Mouse (Mus musculus): ENCODE data around the gene Gm45062. TPM values are rescaled to one million over a fixed set of nuclear protein-coding genes. Genes with fewer than 3 reads are reported as not detected.

The Gm45062 gene
- polyA plus RNA-seq, 1 experiment from 2014 or later: 4.2 TPM

- no peaks in the 10 kb centered on the region for H3K27me3 ChIP-seq (ENCODE audit: control insufficient read depth, insufficient read depth, low read length)
- 64% methylated on average over 1 of the region's 1 CpGs for WGBS
- H3K4me2 ChIP-seq (ENCODE audit: low read length): no peak overlapping the region
- H3K9ac ChIP-seq (ENCODE audit: low read length): no peak overlapping the region
- peaks cover 12 to 17% of the 10 kb centered on the region in 2 experiments; a peak in 3 of 4 replicates for H3K4me1 ChIP-seq (ENCODE audit: control insufficient read depth in 2 of 2, insufficient read depth in 2 of 2, low read length in 2 of 2)
- no peak overlapping the region for H3K4me3 ChIP-seq (ENCODE audit: control insufficient read depth in 1 of 2, insufficient read depth in 1 of 2, low read depth in 1 of 2, low read length in 2 of 2)
- H3K9me3 ChIP-seq (ENCODE audit: control insufficient read depth, low read length): no peaks in the 10 kb centered on the region
- no peak overlapping the region for H3K27ac ChIP-seq (replicated peaks in 1 of 2; ENCODE audit: control insufficient read depth in 1 of 2, insufficient read depth in 1 of 2, low read depth in 2 of 2, low read length in 2 of 2)
- ATAC-seq (ENCODE audit: insufficient number of reproducible peaks, insufficient read depth, low FRiP score, low read depth): no peak
- H3K36me3 ChIP-seq (ENCODE audit: control insufficient read depth, insufficient read depth, low read length): no peaks in the 10 kb centered on the region
Observed at GRCm38 (mm10) chr6:8489938-8490585, 230.8 kb downstream of the Gm45062 start.

- no peaks in the 10 kb centered on the region for H3K27me3 ChIP-seq (ENCODE audit: control insufficient read depth, insufficient read depth, low read length)
- 90% methylated on average over 3 of the region's 3 CpGs for WGBS
- no peak overlapping the region for H3K9ac ChIP-seq (ENCODE audit: low read length)
- H3K27ac ChIP-seq (replicated peaks in 1 of 2; ENCODE audit: control insufficient read depth in 1 of 2, insufficient read depth in 1 of 2, low read depth in 2 of 2, low read length in 2 of 2): no peak overlapping the region
- no peak overlapping the region for H3K4me3 ChIP-seq (ENCODE audit: control insufficient read depth in 1 of 2, insufficient read depth in 1 of 2, low read depth in 1 of 2, low read length in 2 of 2)
- peaks cover 8 to 13% of the 10 kb centered on the region in 2 experiments for H3K4me1 ChIP-seq (ENCODE audit: control insufficient read depth in 2 of 2, insufficient read depth in 2 of 2, low read length in 2 of 2)
- H3K36me3 ChIP-seq (ENCODE audit: control insufficient read depth, insufficient read depth, low read length): no peaks in the 10 kb centered on the region
- no peaks in the 10 kb centered on the region for H3K9me3 ChIP-seq (ENCODE audit: control insufficient read depth, low read length)
- no peak for ATAC-seq (ENCODE audit: insufficient number of reproducible peaks, insufficient read depth, low FRiP score, low read depth)
- no peak overlapping the region for H3K4me2 ChIP-seq (ENCODE audit: low read length)
Observed at GRCm38 (mm10) chr6:8492248-8492647, 233.0 kb downstream of the Gm45062 start.

GRCm38 (mm10) chr6:8495109-8495826, 236.0 kb downstream of the Gm45062 start:
- H3K4me3 ChIP-seq (ENCODE audit: control insufficient read depth in 1 of 2, insufficient read depth in 1 of 2, low read depth in 1 of 2, low read length in 2 of 2): no peak overlapping the region
- no peaks in the 10 kb centered on the region for H3K27me3 ChIP-seq (ENCODE audit: control insufficient read depth, insufficient read depth, low read length)
- no peak for ATAC-seq (ENCODE audit: insufficient number of reproducible peaks, insufficient read depth, low FRiP score, low read depth)
- peaks cover 6% of the 10 kb centered on the region; the same call in 1 of the 2 replicates for H3K9me3 ChIP-seq (ENCODE audit: control insufficient read depth, low read length)
- no peaks in the 10 kb centered on the region for H3K36me3 ChIP-seq (ENCODE audit: control insufficient read depth, insufficient read depth, low read length)
- 42% methylated on average over 5 of the region's 5 CpGs for WGBS
- H3K4me1 ChIP-seq (ENCODE audit: control insufficient read depth in 2 of 2, insufficient read depth in 2 of 2, low read length in 2 of 2): peaks cover 2 to 6% of the 10 kb centered on the region in 2 experiments; a peak in 2 of 4 replicates
- H3K9ac ChIP-seq (ENCODE audit: low read length): no peak overlapping the region
- 0 out of 4 replicates have a peak overlapping the region, but pooled peaks of 1 of the 2 experiments have one; percentile 24 for H3K27ac ChIP-seq (replicated peaks in 1 of 2; ENCODE audit: control insufficient read depth in 1 of 2, insufficient read depth in 1 of 2, low read depth in 2 of 2, low read length in 2 of 2)
- H3K4me2 ChIP-seq (ENCODE audit: low read length): peak overlapping the region; percentile 32

GRCm38 (mm10) chr6:8495827-8496222, 236.6 kb downstream of the Gm45062 start:
- peaks cover 2 to 6% of the 10 kb centered on the region in 2 experiments; a peak in 2 of 4 replicates for H3K4me1 ChIP-seq (ENCODE audit: control insufficient read depth in 2 of 2, insufficient read depth in 2 of 2, low read length in 2 of 2)
- 58% methylated on average over 4 of the region's 4 CpGs for WGBS

GRCm38 (mm10) chr6:8497234-8497867, 238.1 kb downstream of the Gm45062 start:
- Histone ChIP-seq H3K27ac (replicated peaks in 1 of 2; ENCODE audit: control insufficient read depth in 1 of 2, insufficient read depth in 1 of 2, low read depth in 2 of 2, low read length in 2 of 2) (no peak overlapping the region), H3K4me1 (ENCODE audit: control insufficient read depth in 2 of 2, insufficient read depth in 2 of 2, low read length in 2 of 2) (peaks cover 2 to 6% of the 10 kb centered on the region in 2 experiments; a peak in 2 of 4 replicates), H3K36me3 (ENCODE audit: control insufficient read depth, insufficient read depth, low read length) (no peaks in the 10 kb centered on the region), H3K4me3 (ENCODE audit: control insufficient read depth in 1 of 2, insufficient read depth in 1 of 2, low read depth in 1 of 2, low read length in 2 of 2) (no peak overlapping the region), H3K4me2 (ENCODE audit: low read length) (no peak overlapping the region), H3K9me3 (ENCODE audit: control insufficient read depth, low read length) (peaks cover 6% of the 10 kb centered on the region; the same call in 1 of the 2 replicates), H3K27me3 (ENCODE audit: control insufficient read depth, insufficient read depth, low read length) (no peaks in the 10 kb centered on the region), H3K9ac (ENCODE audit: low read length) (no peak overlapping the region)
- no peak for ATAC-seq (ENCODE audit: insufficient number of reproducible peaks, insufficient read depth, low FRiP score, low read depth)
- 66% methylated on average over 6 of the region's 6 CpGs for WGBS

More at GRCm38 (mm10) chr6:8495827-8496222, 236.6 kb downstream of the Gm45062 start:
- H3K9ac ChIP-seq (ENCODE audit: low read length): no peak overlapping the region
- H3K4me3 ChIP-seq (ENCODE audit: control insufficient read depth in 1 of 2, insufficient read depth in 1 of 2, low read depth in 1 of 2, low read length in 2 of 2): no peak overlapping the region
- peak overlapping the region; percentile 32 for H3K4me2 ChIP-seq (ENCODE audit: low read length)
- ATAC-seq (ENCODE audit: insufficient number of reproducible peaks, insufficient read depth, low FRiP score, low read depth): no peak
- H3K27me3 ChIP-seq (ENCODE audit: control insufficient read depth, insufficient read depth, low read length): no peaks in the 10 kb centered on the region
- H3K36me3 ChIP-seq (ENCODE audit: control insufficient read depth, insufficient read depth, low read length): no peaks in the 10 kb centered on the region
- peaks cover 6% of the 10 kb centered on the region; the same call in 1 of the 2 replicates for H3K9me3 ChIP-seq (ENCODE audit: control insufficient read depth, low read length)
- H3K27ac ChIP-seq (replicated peaks in 1 of 2; ENCODE audit: control insufficient read depth in 1 of 2, insufficient read depth in 1 of 2, low read depth in 2 of 2, low read length in 2 of 2): no peak overlapping the region

GRCm38 (mm10) chr6:8497868-8498257, 238.6 kb downstream of the Gm45062 start:
- 67% methylated on average over 6 of the region's 6 CpGs for WGBS
- no peak for ATAC-seq (ENCODE audit: insufficient number of reproducible peaks, insufficient read depth, low FRiP score, low read depth)

GRCm38 (mm10) chr6:8498961-8499360, 239.7 kb downstream of the Gm45062 start:
- peaks cover 6% of the 10 kb centered on the region; the same call in 1 of the 2 replicates for H3K9me3 ChIP-seq (ENCODE audit: control insufficient read depth, low read length)
- no peak overlapping the region for H3K4me3 ChIP-seq (ENCODE audit: control insufficient read depth in 1 of 2, insufficient read depth in 1 of 2, low read depth in 1 of 2, low read length in 2 of 2)
- WGBS: 78% methylated on average over 3 of the region's 3 CpGs

More at GRCm38 (mm10) chr6:8497868-8498257, 238.6 kb downstream of the Gm45062 start:
- no peak overlapping the region for H3K27ac ChIP-seq (replicated peaks in 1 of 2; ENCODE audit: control insufficient read depth in 1 of 2, insufficient read depth in 1 of 2, low read depth in 2 of 2, low read length in 2 of 2)
- no peaks in the 10 kb centered on the region for H3K27me3 ChIP-seq (ENCODE audit: control insufficient read depth, insufficient read depth, low read length)
- H3K4me3 ChIP-seq (ENCODE audit: control insufficient read depth in 1 of 2, insufficient read depth in 1 of 2, low read depth in 1 of 2, low read length in 2 of 2): no peak overlapping the region
- peaks cover 6% of the 10 kb centered on the region; the same call in 1 of the 2 replicates for H3K9me3 ChIP-seq (ENCODE audit: control insufficient read depth, low read length)
- H3K9ac ChIP-seq (ENCODE audit: low read length): no peak overlapping the region
- no peaks in the 10 kb centered on the region for H3K36me3 ChIP-seq (ENCODE audit: control insufficient read depth, insufficient read depth, low read length)
- no peak overlapping the region for H3K4me2 ChIP-seq (ENCODE audit: low read length)
- peaks cover 2 to 6% of the 10 kb centered on the region in 2 experiments; a peak in 2 of 4 replicates for H3K4me1 ChIP-seq (ENCODE audit: control insufficient read depth in 2 of 2, insufficient read depth in 2 of 2, low read length in 2 of 2)

More at GRCm38 (mm10) chr6:8498961-8499360, 239.7 kb downstream of the Gm45062 start:
- H3K27ac ChIP-seq (replicated peaks in 1 of 2; ENCODE audit: control insufficient read depth in 1 of 2, insufficient read depth in 1 of 2, low read depth in 2 of 2, low read length in 2 of 2): no peak overlapping the region
- ATAC-seq (ENCODE audit: insufficient number of reproducible peaks, insufficient read depth, low FRiP score, low read depth): no peak
- no peak overlapping the region for H3K9ac ChIP-seq (ENCODE audit: low read length)
- no peaks in the 10 kb centered on the region for H3K27me3 ChIP-seq (ENCODE audit: control insufficient read depth, insufficient read depth, low read length)
- H3K36me3 ChIP-seq (ENCODE audit: control insufficient read depth, insufficient read depth, low read length): no peaks in the 10 kb centered on the region
- peaks cover 2 to 6% of the 10 kb centered on the region in 2 experiments; a peak in 2 of 4 replicates for H3K4me1 ChIP-seq (ENCODE audit: control insufficient read depth in 2 of 2, insufficient read depth in 2 of 2, low read length in 2 of 2)
- no peak overlapping the region for H3K4me2 ChIP-seq (ENCODE audit: low read length)
